Mouse (Mus musculus) mouse embryonic stem cell (cell line): ENCODE measurements around the gene Gm20662.

Source experiments
- in situ Hi-C, 2 experiments: fragments of 300-500 bp; cut with MboI; formaldehyde crosslinking; loops; 1 replicate in 1 of 2; 3 replicates in 1 of 2; pipeline ENCODE4 v1.14.3; 2019 to 2020; ENCODE audit warnings: low sequenced_read_pairs in 2 of 2, low pct_unique_long_range_greater_than_20kb in 1 of 2, mixed read lengths in 1 of 2; ENCODE audit not compliant: unreplicated experiment in 1 of 2

Gm20662 gene

GRCm38 (mm10) chr9:107971690-107972541 is 24.2 kb upstream of the Gm20662 start:
- in situ Hi-C loops, result no loop called here

GRCm38 (mm10) chr9:107974491-107975171 is 21.5 kb upstream of the Gm20662 start:
- in situ Hi-C loops, result no loop called here

GRCm38 (mm10) chr9:107975399-107976386 is 20.5 kb upstream of the Gm20662 start, which contains the start of gene Uba7:
Uba7 (plus strand) TSS chr9:107975505.
- in situ Hi-C loops, result no loop called here

- in situ Hi-C loops, result no loop called here
Measured at GRCm38 (mm10) chr9:107978815-107979214, 17.3 kb upstream of the Gm20662 start.

GRCm38 (mm10) chr9:107981684-107982605 is 14.2 kb upstream of the Gm20662 start:
- in situ Hi-C loops, result no loop called here

- in situ Hi-C loops, result no loop called here
Measured at GRCm38 (mm10) chr9:107982681-107983346, 13.3 kb upstream of the Gm20662 start, which contains the start of gene Gm20661. Gm20661 (plus strand) TSS chr9:107983058.

- in situ Hi-C loops, result no loop called here
Measured at GRCm38 (mm10) chr9:107983421-107983890, 12.7 kb upstream of the Gm20662 start.

- in situ Hi-C loops, result no loop called here
Measured at GRCm38 (mm10) chr9:107984052-107984753, 11.9 kb upstream of the Gm20662 start.

GRCm38 (mm10) chr9:107984754-107985055 is 11.4 kb upstream of the Gm20662 start:
- in situ Hi-C loops, result no loop called here

GRCm38 (mm10) chr9:107985131-107986119 is 10.7 kb upstream of the Gm20662 start, which contains the start of gene Inka1:
Inka1 (minus strand) TSS chr9:107985879.
- in situ Hi-C loops, result no loop called here

- in situ Hi-C loops, result no loop called here
Measured at GRCm38 (mm10) chr9:107986376-107986775, 9.8 kb upstream of the Gm20662 start.

- in situ Hi-C loops, result no loop called here
Measured at GRCm38 (mm10) chr9:107987950-107988349, 8.2 kb upstream of the Gm20662 start.

- in situ Hi-C loops, result no loop called here
Measured at GRCm38 (mm10) chr9:107992197-107992596, 4.0 kb upstream of the Gm20662 start, which contains the start of gene Cdhr4. Cdhr4 (plus strand) TSS chr9:107992497.

GRCm38 (mm10) chr9:107993013-107993412 is 3.1 kb upstream of the Gm20662 start:
- in situ Hi-C loops, result no loop called here

GRCm38 (mm10) chr9:107994464-107994863 is 1.7 kb upstream of the Gm20662 start:
- in situ Hi-C loops, result no loop called here
